Mouse (Mus musculus) splenic B cell, adult 2 months (primary cell): ENCODE data around the gene Shcbp1l.
"Not testable (repeated sequence)": the region's sequence is repeated elsewhere in the genome, so short reads cannot be mapped to it uniquely, and the experiment has no call there.

Experiments
- DNase-seq: peaks from one replicate; pipeline ENCODE4 v3.0.0-alpha.2; 2011; ENCODE audit warnings: low read depth, low spot score
- H3K27me3 ChIP-seq: 2 replicates; pipeline ENCODE4 v1.6.1; 2012; ENCODE audit warnings: mild to moderate bottlenecking, low read length, moderate library complexity, mixed read lengths; ENCODE audit not compliant: control insufficient read depth, poor library complexity, insufficient read depth, severe bottlenecking
- H3K36me3 ChIP-seq: 2 replicates; pipeline ENCODE4 v1.6.1; 2012; ENCODE audit warnings: mild to moderate bottlenecking, low read length, moderate library complexity, mixed read lengths; ENCODE audit not compliant: control insufficient read depth, poor library complexity, insufficient read depth, severe bottlenecking

Shcbp1l gene

DNA sequence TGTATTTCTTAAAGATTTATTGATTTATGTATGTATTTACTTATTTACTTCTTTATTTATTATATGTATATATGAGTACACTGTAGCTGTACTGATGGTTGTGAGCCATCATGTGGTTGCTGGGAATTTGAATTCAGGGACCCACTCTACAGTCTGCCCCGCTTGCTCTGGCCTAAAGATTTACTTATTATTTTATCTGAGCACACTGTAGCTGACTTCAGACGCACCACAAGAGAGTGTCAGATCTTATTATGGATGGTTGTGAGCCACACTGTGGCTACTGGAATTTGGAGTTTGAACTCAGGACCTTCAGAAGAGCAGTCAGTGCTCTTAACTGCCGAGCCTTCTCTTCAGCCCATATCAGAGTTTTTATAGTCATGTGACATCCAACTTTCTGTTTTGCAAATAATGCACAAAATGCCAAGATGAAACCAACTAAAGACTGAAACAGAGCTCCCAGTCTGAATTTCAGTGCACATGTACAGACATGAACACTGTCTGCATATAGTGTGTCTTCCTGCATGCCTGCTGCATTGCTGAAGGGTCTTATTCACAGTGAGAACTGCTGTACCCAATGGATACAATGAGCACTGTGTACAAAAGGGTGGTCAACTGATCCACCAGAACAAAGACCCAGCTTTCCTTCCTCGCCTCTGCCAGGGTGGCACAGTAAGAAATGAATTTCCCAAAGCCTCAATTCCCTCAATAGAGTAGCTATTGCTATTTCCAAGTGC lies 12.1 kb upstream of the Shcbp1l start:
- not testable (repeated sequence) for DNase-seq, H3K36me3 ChIP-seq, H3K27me3 ChIP-seq

DNA sequence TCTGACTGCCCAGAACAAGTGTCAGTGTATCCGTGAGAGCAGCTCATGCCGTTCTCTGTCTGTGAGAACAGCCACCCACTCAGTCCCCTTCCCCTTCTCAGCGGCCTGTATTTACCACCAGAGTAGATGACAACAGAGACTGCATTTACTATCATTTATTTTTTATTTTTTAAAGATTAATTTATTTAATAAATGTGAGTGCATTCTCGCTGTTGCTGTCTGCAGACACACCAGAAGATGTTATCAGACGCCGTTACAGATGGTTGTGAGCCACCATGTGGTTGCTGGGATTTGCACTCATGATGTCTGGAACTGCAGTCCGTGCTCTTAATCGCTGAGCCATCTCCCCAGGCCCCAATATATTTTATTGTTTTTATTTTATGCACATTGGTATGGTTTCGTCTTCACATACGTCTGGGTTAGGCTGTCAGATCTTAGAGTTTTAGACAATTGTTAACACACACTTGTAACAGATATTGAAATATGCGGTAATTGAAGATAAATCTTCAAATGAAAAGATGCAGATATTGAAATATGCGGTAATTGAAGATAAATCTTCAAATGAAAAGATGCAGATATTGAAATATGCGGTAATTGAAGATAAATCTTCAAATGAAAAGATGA lies 11.5 kb upstream of the Shcbp1l start:
- DNase-seq = peak; percentile 51

DNA sequence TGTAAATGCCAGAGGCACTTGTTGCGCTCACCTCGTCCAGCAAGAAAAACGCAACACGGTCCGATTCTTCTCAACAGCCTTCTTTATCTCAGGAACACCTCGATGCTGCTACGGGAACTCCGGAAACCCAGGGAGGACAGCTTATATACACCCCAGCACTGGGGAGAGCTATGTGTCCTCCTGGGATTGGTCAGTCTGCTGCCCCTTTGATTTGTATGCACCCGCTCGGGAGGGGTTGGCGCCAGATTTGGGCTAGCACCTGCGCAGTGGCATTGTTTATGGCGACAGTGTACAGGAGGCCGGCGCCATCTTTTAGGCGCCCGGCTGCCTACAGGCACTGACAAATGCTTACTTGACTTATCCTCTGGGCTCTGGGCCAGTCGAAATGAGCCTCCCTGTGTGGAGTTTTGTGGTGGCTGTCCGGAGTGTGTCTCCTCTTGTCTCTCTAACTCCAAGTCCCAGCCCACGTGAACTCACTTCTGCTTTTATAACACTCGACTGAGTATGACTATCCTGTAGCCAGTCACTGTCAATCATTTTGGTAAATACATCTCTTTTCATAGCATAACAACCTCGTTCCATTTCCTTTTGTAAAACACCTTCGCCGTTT lies 10.7 kb upstream of the Shcbp1l start:
- not testable (repeated sequence) for H3K27me3 ChIP-seq, H3K36me3 ChIP-seq
- peak; percentile 87 for DNase-seq

More for the DNA sequence above, 11.5 kb upstream of the Shcbp1l start:
- H3K36me3 ChIP-seq, H3K27me3 ChIP-seq: not testable (repeated sequence)

DNA sequence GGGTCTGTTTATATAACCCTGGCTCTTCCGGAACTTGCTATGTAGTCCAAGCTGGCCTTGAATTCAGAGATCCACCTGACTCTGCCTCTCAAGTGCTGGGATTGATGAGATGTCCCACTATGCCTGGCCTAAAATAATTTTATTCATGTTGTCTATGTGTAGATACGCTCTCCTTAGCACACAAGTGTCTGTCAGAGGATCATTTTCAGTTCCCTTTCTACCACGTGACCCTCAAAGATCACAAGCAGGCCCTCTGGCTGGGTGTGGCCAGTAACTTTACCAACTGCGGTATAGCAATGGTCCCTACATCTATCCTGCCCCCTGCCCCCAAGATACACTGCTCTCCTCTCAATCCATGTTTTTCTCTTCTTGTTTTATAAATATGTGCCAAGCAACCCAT lies 10.0 kb upstream of the Shcbp1l start:
- DNase-seq = peak; percentile 94
- Histone ChIP-seq H3K36me3 (no peaks in the 10 kb centered on the region), H3K27me3 (no peaks in the 10 kb centered on the region)

DNA sequence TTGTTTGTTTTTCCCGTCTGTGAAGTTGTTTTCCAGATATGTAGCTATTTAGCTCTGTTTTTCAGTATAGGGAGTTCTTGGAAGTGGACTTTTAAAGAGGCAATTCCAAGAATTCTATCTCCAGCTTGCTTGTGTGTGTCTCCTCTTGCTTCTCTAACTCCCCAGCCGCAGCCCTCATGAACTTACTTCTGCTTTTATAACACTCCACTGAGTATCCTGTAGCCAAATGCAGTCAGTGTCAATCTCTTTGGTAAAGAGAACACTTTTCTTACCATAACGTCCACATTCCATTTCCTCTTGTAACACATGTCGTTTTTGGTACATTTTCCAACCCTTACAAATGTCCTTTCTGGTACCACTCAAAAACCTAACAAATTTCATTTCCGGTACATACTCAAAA lies 9.2 kb upstream of the Shcbp1l start:
- DNase-seq, H3K36me3 ChIP-seq, H3K27me3 ChIP-seq: not testable (repeated sequence)

DNA sequence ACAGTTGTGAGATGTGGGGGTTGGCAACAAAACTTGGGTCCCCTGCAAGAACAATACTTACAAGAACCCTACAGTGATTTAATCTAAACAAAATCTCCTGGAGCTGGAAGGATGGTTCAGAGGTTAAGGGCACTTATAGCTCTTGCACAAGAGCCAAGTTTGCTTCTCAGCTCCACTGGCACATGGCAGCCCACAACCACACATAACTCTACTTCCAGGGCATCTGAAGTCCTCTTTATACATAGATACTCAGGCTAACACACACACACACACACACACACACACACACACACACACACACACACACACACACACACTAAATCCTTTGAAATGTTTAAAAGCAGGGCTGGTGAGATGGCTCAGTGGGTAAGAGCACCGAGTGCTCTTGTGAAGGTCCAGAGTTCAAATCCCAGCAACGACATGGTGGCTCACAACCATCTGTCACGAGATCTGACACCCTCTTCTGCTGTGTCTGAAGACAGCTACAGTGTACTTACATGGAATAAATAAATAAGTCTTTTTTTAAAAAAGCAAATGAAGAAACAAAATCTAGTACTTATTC lies 8.6 kb upstream of the Shcbp1l start:
- not testable (repeated sequence) for DNase-seq, H3K36me3 ChIP-seq, H3K27me3 ChIP-seq

DNA sequence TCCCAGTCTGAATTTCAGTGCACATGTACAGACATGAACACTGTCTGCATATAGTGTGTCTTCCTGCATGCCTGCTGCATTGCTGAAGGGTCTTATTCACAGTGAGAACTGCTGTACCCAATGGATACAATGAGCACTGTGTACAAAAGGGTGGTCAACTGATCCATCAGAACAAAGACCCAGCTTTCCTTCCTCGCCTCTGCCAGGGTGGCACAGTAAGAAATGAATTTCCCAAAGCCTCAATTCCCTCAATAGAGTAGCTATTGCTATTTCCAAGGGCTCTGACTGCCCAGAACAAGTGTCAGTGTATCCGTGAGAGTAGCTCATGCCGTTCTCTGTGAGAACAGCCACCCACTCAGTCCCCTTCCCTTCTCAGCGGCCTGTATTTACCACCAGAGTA lies 7.2 kb upstream of the Shcbp1l start:
- not testable (repeated sequence) for H3K36me3 ChIP-seq, DNase-seq, H3K27me3 ChIP-seq

DNA sequence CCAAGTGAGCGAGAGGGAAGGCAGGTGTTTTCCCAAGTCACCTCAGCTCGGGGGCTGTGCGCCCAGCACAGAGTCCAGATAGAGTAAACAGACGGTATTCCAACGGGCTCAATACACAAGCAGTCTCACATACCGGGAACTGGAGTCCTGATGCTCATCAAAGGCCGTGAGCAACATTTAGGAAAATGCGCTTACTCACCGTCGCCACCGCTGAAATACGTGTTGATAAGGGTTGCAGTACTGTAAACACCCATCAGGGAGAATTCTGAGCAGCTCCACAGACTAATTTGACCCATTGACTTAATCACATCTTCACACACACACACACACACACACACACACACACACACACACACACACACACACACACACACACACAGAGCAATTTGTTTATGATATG lies 691 bp upstream of the Shcbp1l start:
- H3K36me3 ChIP-seq = no peaks in the 10 kb centered on the region
- H3K27me3 ChIP-seq = no peaks in the 10 kb centered on the region
- DNase-seq = peak; percentile 65

DNA sequence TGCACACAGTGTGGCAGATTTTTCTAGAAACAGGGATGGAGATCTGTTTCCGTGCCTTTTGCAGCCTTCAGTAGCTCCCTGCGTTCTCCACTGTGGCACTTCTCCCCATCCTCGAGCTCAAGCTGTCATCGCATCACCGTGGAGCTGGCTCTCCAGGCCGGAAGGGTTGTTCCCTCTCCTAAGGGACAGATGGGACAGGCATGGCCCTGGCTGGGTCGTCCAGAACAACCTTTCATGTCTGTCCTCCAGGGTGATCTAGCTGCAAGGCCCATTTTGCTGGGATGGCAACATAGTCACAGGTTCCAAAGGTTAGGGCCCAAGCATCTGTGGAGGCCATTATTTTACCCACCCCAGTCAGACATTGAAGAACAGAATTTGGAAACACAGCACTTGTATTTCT lies 6.2 kb downstream of the Shcbp1l start:
- DNase-seq = no peak
- H3K27me3 ChIP-seq = no peaks in the 10 kb centered on the region; the same call in 1 of the 2 replicates
- H3K36me3 ChIP-seq = no peaks in the 10 kb centered on the region

DNA sequence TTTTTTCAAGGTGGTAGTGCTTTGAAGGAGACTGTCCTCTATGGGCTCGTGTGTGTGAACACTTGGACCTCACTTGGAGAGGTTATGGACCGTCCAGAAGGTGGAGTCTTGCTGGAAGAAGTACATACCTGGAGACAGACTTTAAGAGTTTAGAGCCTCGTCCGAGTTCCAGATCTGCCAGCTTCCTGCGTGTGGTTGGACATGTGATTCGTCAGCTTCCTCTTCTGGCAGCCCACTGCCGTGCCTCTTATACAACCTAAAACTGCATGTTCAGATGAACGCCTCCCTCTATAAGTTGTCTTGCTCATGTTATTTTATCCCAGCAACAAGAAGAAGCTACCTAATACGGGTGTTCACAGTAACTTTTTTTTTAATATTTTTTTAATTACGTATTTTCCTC lies 6.7 kb downstream of the Shcbp1l start:
- Histone ChIP-seq H3K27me3 (no peaks in the 10 kb centered on the region; the same call in 1 of the 2 replicates), H3K36me3 (no peaks in the 10 kb centered on the region)
- peak; percentile 77 for DNase-seq

DNA sequence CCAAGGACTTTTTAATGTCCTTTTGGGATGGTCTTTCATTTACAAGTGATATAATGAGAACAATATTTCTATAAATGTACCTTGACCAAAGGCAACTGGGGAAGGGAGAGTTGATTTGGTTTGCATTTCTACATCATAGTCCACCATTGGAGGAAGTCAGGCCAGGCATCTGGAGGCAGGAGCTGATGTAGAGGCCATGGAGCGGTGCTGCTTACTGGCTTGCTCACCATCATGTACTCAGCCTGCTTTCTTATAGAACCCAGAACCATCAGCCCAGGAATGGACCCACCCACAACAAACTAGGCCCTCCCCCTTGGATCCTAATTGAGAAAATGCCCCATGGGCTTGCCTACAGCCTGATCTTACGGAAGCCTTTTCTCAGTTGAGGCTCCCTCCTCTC lies 7.4 kb downstream of the Shcbp1l start:
- DNase-seq = no peak
- Histone ChIP-seq H3K36me3 (no peaks in the 10 kb centered on the region), H3K27me3 (no peaks in the 10 kb centered on the region; the same call in 1 of the 2 replicates)

DNA sequence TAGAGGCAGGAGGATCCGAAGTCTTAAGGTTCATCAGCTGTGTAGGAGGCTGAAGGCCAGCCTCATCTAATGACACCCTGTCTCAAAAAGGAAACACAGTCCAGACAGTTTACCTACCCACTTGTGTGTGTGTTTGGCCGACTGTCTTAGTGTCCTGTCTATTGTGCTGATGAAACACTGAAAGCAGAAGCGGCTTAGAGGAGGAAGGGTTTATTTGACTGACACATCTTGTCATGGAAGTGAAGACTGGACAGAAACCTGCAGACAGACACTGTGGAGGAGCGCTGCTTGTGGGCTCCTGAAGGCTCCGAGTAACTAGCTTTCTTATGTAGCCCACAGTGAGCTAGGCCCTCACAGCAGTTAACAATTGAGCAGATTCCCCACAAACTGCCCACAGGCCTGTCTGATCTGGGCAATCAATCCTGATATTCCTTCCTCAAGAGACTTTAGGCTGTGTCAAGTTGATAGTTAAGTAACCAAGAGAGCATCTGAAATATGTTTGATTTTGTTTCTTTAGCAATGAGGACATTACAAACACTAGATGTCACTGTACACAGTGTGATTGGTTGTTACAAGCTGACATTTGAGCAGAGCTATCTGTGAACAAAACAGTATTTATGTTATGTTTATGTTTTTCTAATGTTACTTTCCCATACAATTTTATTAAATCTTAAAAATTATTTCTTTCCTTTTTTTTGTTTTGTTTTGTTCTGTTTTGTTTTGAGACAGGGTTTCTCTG lies 9.1 kb downstream of the Shcbp1l start:
- Histone ChIP-seq H3K27me3 (no peaks in the 10 kb centered on the region; the same call in 1 of the 2 replicates), H3K36me3 (no peaks in the 10 kb centered on the region)
- DNase-seq = no peak

DNA sequence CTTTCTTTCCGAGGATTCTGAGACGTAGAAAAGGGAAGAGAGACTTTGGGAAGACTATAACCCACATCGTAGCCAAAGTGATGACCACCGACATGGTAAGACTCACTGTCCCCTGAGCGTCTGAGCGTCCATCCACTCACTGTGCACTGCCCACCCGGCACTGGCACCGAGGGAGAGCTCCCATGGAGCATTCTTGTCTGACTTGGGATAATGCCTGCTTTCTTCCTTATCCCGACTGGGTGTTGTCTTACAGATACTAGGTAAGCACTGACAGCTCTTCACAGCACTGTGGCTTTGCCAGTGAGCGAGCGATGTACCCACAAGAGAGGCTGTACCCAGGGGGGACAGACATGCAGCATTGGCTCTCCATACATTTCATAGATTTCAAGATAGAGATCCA lies 12.6 kb downstream of the Shcbp1l start:
- Histone ChIP-seq H3K36me3 (no peaks in the 10 kb centered on the region), H3K27me3 (no peaks in the 10 kb centered on the region)
- DNase-seq = no peak

DNA sequence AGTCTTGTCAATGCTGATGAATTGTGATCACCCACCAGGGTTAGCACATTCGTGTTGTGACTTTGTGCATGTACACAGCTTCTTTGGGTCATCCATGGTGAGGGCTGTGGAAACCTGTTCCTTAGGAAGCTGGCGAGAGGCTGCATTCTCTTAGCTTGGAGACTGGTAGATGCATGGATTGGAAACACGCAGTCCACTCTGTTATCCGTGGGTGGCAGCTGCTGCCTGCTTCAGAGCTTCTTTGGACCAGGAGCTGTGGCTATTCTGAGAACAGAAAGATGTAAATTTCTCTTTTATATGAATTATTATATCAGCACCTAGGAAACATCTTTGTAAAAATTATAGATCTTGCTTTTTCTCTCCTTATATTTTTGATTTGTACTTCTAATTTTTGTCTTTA lies 15.8 kb downstream of the Shcbp1l start:
- Histone ChIP-seq H3K36me3 (no peaks in the 10 kb centered on the region), H3K27me3 (no peaks in the 10 kb centered on the region)
- no peak for DNase-seq

DNA sequence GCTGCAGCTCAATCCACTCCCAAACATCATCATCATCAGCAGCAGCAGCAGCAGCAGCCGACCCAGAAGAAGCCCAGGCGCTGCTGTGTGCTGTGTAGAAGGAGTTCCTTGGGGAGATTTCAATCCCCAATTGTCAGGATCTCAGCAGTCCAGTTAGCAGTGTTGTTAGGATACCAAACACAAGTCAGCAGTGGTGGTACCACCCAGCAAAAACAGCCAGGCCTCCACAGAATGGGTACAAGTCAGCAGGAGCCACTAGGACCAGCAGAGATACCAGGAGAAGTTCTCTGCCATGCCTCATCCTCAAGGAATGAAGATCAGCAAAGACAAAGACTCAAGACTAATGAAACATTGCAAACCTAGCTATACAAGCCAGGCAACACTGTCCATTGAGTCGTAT lies 16.7 kb downstream of the Shcbp1l start:
- Histone ChIP-seq H3K36me3 (no peaks in the 10 kb centered on the region), H3K27me3 (no peaks in the 10 kb centered on the region)
- no peak for DNase-seq
